Mouse (Mus musculus): ENCODE measurements at regions not wholly inside any gene's neighbourhood (a gene's known extent, or its start where the extent isn't known, plus 50 kb on each side); places are given as distances from the start of the nearest gene placed in this dataset.

DNA sequence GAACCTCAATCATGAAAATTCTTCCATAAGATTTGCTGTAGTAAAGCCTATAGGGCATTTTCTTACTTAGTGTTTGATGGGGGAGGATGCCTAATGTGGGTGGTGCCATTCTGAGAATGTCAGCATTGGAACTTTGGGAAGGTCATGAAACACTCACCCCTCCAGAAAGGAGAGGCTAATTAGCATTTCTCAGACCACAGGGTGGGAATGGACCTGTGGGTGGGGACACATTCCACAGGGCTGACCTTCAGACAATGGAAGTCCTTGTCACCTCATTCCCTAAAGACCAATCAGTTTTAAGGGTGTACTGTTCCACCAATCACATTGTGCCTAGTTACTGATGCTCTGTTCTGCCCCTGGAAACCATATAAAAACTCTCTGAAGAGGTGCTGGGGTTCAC is 541.5 kb upstream of the Nbea start:
- H3K36me3 ChIP-seq (ENCODE audit: control insufficient read depth, insufficient read depth, low read length): no peaks in the 10 kb centered on the region
- no peaks in the 10 kb centered on the region for H3K4me1 ChIP-seq (ENCODE audit: control insufficient read depth, insufficient read depth, low read depth, low read length)
- no peak overlapping the region for H3K9ac ChIP-seq (ENCODE audit: low read depth, low read length)
- H3K9me3 ChIP-seq (ENCODE audit: control insufficient read depth, low read length): no peaks in the 10 kb centered on the region
- H3K4me3 ChIP-seq (ENCODE audit: low read length): no peak overlapping the region
- no peak overlapping the region for H3K27ac ChIP-seq (ENCODE audit: low read depth, low read length)
- H3K4me2 ChIP-seq (ENCODE audit: low read length): no peak overlapping the region
- H3K27me3 ChIP-seq (replicated peaks; ENCODE audit: control insufficient read depth, insufficient read depth, low read length): no peaks in the 10 kb centered on the region
- ATAC-seq: no peak

DNA sequence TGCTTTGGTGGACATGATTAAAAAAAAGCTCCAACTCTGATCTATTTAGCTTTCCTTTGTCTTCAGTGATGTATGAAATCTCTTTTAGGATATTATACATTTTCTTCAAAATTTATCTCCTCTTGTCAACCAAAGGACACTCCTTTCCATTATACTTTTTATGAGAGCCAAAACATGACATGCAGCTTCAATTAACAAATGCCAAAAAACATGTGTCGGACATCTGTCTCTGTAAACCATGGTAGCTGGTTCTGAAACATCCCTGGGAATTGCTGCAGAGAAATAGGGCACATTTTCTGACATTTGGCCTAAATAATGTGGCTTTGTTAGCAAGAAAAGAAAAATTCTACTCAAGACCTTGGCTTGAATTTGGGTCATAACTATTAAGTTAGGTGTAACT is 524.8 kb upstream of the Nbea start:
- H3K4me1 ChIP-seq (ENCODE audit: control insufficient read depth, insufficient read depth, low read depth, low read length): no peaks in the 10 kb centered on the region
- H3K27me3 ChIP-seq (replicated peaks; ENCODE audit: control insufficient read depth, insufficient read depth, low read length): no peaks in the 10 kb centered on the region
- H3K27ac ChIP-seq (ENCODE audit: low read depth, low read length): no peak overlapping the region
- H3K9ac ChIP-seq (ENCODE audit: low read depth, low read length): no peak overlapping the region
- WGBS: 60% methylated on average over 1 of the region's 1 CpGs
- ATAC-seq: no peak
- no peak overlapping the region for H3K4me2 ChIP-seq (ENCODE audit: low read length)
- no peaks in the 10 kb centered on the region for H3K36me3 ChIP-seq (ENCODE audit: control insufficient read depth, insufficient read depth, low read length)
- no peaks in the 10 kb centered on the region for H3K9me3 ChIP-seq (ENCODE audit: control insufficient read depth, low read length)
- no peak overlapping the region for H3K4me3 ChIP-seq (ENCODE audit: low read length)

DNA sequence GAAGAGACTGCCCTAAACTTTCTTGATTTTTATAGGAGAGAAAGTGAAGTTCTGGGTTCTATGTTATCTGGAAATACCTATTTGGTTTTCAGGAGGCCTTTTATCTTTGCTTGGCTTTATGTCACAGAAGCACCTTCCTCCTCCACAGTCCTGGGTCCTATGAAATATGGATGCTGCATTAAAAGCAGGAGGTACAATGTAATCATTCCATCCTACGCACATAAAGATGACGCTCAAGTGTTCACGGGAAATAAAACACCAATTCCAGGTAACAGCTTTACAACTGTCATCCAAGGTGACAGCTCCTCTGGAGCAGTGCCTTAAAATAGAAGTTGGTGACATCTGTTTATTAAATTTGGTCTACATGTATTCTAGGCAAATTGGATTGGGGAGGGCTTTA is 523.8 kb upstream of the Nbea start:
- Histone ChIP-seq H3K4me1 (ENCODE audit: control insufficient read depth, insufficient read depth, low read depth, low read length) (no peaks in the 10 kb centered on the region), H3K27ac (ENCODE audit: low read depth, low read length) (no peak overlapping the region), H3K4me2 (ENCODE audit: low read length) (no peak overlapping the region), H3K9ac (ENCODE audit: low read depth, low read length) (no peak overlapping the region), H3K9me3 (ENCODE audit: control insufficient read depth, low read length) (no peaks in the 10 kb centered on the region), H3K27me3 (replicated peaks; ENCODE audit: control insufficient read depth, insufficient read depth, low read length) (no peaks in the 10 kb centered on the region), H3K4me3 (ENCODE audit: low read length) (no peak overlapping the region), H3K36me3 (ENCODE audit: control insufficient read depth, insufficient read depth, low read length) (no peaks in the 10 kb centered on the region)
- 67% methylated on average over 3 of the region's 3 CpGs for WGBS
- peak; percentile 42; the same call in 1 of the 2 replicates for ATAC-seq

DNA sequence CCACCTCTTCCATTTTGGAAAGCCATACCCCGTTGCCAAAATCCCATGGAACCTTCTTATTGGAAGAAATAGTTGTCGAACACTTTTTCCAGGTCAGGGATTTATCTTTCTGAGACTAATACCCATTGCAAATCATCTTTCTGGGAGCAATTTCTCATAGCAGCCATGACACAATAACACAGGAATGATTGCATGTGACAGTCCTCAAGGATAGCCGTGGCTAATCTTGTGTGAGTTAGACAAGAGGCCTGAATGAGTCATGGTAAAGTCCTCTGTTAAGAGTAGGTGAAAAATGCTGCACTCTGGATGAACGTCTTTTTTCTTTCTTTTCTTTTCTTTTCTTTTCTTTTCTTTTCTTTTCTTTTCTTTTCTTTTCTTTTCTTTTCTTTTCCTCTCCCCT is 522.5 kb upstream of the Nbea start:
- H3K9me3 ChIP-seq (ENCODE audit: control insufficient read depth, low read length): no peaks in the 10 kb centered on the region
- no peaks in the 10 kb centered on the region for H3K27me3 ChIP-seq (replicated peaks; ENCODE audit: control insufficient read depth, insufficient read depth, low read length)
- H3K4me1 ChIP-seq (ENCODE audit: control insufficient read depth, insufficient read depth, low read depth, low read length): no peaks in the 10 kb centered on the region
- no peak overlapping the region for H3K4me2 ChIP-seq (ENCODE audit: low read length)
- ATAC-seq: no peak
- no peak overlapping the region for H3K4me3 ChIP-seq (ENCODE audit: low read length)
- 65% methylated on average over 4 of the region's 4 CpGs for WGBS
- no peak overlapping the region for H3K27ac ChIP-seq (ENCODE audit: low read depth, low read length)
- no peaks in the 10 kb centered on the region for H3K36me3 ChIP-seq (ENCODE audit: control insufficient read depth, insufficient read depth, low read length)
- no peak overlapping the region for H3K9ac ChIP-seq (ENCODE audit: low read depth, low read length)

DNA sequence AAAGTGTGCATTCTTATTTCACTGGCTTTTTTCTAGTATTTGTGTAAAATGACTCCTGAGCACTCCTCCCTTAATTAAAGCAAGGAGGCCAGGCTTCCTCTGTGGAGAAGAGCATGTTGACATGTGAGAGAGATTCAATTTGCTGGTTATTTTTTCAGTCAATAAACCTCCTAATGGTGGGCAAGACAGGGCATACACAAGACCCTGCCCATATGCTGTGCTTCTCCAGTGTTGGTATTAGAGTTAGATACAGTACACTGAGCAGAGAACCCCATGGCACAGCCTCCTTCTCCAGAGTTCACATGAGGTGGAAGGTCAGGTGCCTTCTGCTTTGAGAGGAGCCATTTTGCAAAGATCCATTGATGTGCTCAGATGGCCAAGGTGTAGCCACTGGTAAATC is 515.4 kb upstream of the Nbea start:
- Histone ChIP-seq H3K9ac (ENCODE audit: low read depth, low read length) (no peak overlapping the region), H3K36me3 (ENCODE audit: control insufficient read depth, insufficient read depth, low read length) (no peaks in the 10 kb centered on the region), H3K4me1 (ENCODE audit: control insufficient read depth, insufficient read depth, low read depth, low read length) (peaks cover 6% of the 10 kb centered on the region), H3K4me3 (ENCODE audit: low read length) (no peak overlapping the region), H3K27me3 (replicated peaks; ENCODE audit: control insufficient read depth, insufficient read depth, low read length) (no peaks in the 10 kb centered on the region), H3K27ac (ENCODE audit: low read depth, low read length) (no peak overlapping the region), H3K9me3 (ENCODE audit: control insufficient read depth, low read length) (no peaks in the 10 kb centered on the region), H3K4me2 (ENCODE audit: low read length) (no peak overlapping the region)
- ATAC-seq: no peak

DNA sequence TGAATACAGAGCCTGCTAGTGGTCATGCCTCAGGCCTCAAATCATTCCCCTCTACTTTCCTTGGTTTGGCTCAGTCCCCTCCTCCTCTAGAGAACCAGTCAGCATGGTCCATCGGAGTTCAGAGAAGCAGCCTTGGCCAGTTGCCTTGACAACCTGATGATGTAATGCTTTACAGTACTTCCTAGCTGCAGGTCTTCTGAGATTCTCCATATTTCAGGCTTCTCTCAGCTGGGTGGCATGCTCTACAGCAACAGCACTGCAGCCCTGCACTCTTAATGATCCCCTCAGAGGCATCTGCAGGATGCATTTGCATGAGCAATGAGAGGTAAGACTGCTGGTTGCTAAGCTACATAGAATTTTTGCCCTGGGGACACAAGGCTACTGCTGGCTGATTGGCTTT is 514.7 kb upstream of the Nbea start:
- WGBS: 0% methylated on average over 1 of the region's 1 CpGs
- ATAC-seq: peak; percentile 96
- Histone ChIP-seq H3K9me3 (ENCODE audit: control insufficient read depth, low read length) (no peaks in the 10 kb centered on the region), H3K36me3 (ENCODE audit: control insufficient read depth, insufficient read depth, low read length) (no peaks in the 10 kb centered on the region), H3K4me3 (ENCODE audit: low read length) (no peak overlapping the region), H3K27ac (ENCODE audit: low read depth, low read length) (peak overlapping the region; percentile 66), H3K9ac (ENCODE audit: low read depth, low read length) (no peak overlapping the region), H3K27me3 (replicated peaks; ENCODE audit: control insufficient read depth, insufficient read depth, low read length) (no peaks in the 10 kb centered on the region), H3K4me2 (ENCODE audit: low read length) (peak overlapping the region; percentile 3; the same call in 1 of the 2 replicates), H3K4me1 (ENCODE audit: control insufficient read depth, insufficient read depth, low read depth, low read length) (peaks cover 6% of the 10 kb centered on the region)

DNA sequence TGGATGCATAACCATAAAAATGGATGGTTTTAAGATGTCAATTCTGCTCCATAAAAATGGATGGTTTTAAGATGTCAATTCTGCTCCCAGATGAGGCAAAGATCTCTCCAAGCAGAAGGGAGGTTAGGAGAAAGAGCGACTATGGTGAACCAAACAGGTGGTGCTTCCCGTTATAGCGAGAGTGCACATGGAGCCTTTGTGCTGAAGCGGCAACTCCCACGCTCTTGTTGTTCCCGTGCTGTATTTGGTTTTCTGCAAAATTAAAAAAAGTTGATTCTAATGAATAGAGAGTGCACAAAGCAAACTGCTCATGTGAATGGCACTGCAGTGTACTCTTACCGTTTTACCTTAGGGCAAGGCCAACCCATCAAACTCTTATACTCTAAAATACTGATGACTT is 497.5 kb upstream of the Nbea start:
- WGBS: 94% methylated on average over 7 of the region's 7 CpGs
- Histone ChIP-seq H3K27ac (ENCODE audit: low read depth, low read length) (no peak overlapping the region), H3K36me3 (ENCODE audit: control insufficient read depth, insufficient read depth, low read length) (no peaks in the 10 kb centered on the region), H3K9me3 (ENCODE audit: control insufficient read depth, low read length) (no peaks in the 10 kb centered on the region), H3K4me1 (ENCODE audit: control insufficient read depth, insufficient read depth, low read depth, low read length) (no peaks in the 10 kb centered on the region), H3K4me2 (ENCODE audit: low read length) (no peak overlapping the region), H3K4me3 (ENCODE audit: low read length) (no peak overlapping the region), H3K27me3 (replicated peaks; ENCODE audit: control insufficient read depth, insufficient read depth, low read length) (no peaks in the 10 kb centered on the region), H3K9ac (ENCODE audit: low read depth, low read length) (no peak overlapping the region)
- no peak for ATAC-seq

DNA sequence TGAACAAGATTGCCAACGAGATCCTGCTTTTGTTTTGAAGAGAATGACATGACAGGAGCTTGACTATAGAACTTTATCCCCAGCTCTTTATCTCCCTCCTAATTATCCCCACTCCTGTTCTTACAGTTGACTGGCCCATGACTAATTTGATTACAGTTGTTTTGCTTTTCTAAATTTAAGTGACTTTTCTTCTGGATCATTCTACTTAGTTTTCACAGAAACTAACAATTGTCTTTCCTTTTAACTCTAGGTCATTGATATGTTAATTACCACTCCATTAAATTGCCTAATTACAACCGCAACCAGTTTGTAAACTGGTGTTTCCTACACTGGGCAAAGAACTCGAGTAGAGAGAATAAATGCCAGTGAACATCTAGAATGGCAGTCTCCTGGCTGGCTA is 485.3 kb upstream of the Nbea start:
- no peak overlapping the region for H3K4me3 ChIP-seq (ENCODE audit: low read length)
- H3K4me1 ChIP-seq (ENCODE audit: control insufficient read depth, insufficient read depth, low read depth, low read length): no peaks in the 10 kb centered on the region
- 14% methylated on average over 3 of the region's 3 CpGs for WGBS
- ATAC-seq: peak; percentile 84
- H3K27ac ChIP-seq (ENCODE audit: low read depth, low read length): no peak overlapping the region
- H3K9me3 ChIP-seq (ENCODE audit: control insufficient read depth, low read length): no peaks in the 10 kb centered on the region
- no peaks in the 10 kb centered on the region for H3K27me3 ChIP-seq (replicated peaks; ENCODE audit: control insufficient read depth, insufficient read depth, low read length)
- no peak overlapping the region for H3K4me2 ChIP-seq (ENCODE audit: low read length)
- no peaks in the 10 kb centered on the region for H3K36me3 ChIP-seq (ENCODE audit: control insufficient read depth, insufficient read depth, low read length)
- no peak overlapping the region for H3K9ac ChIP-seq (ENCODE audit: low read depth, low read length)

DNA sequence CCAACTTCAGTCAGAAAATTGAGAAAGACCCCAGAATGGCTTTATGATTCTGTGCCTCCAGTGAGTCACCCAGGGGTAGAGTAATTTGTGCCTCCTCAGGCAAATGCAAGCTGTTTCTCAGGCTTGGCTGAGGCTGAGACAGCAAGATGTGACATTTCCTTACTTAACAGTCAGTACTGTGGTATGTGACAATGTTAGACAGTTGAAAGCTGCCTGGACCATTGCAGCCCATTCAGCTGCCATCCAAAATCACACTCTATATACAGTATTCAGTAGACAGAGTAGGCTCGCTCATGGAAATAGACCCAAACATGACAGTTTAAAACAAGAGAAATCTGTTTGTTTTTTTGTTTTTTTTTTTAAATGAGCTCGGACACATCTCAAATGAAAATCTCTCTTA is 477.1 kb upstream of the Nbea start:
- Histone ChIP-seq H3K4me2 (ENCODE audit: low read length) (no peak overlapping the region), H3K36me3 (ENCODE audit: control insufficient read depth, insufficient read depth, low read length) (no peaks in the 10 kb centered on the region), H3K4me3 (ENCODE audit: low read length) (no peak overlapping the region), H3K4me1 (ENCODE audit: control insufficient read depth, insufficient read depth, low read depth, low read length) (no peaks in the 10 kb centered on the region), H3K9me3 (ENCODE audit: control insufficient read depth, low read length) (no peaks in the 10 kb centered on the region), H3K9ac (ENCODE audit: low read depth, low read length) (no peak overlapping the region), H3K27ac (ENCODE audit: low read depth, low read length) (no peak overlapping the region), H3K27me3 (replicated peaks; ENCODE audit: control insufficient read depth, insufficient read depth, low read length) (no peaks in the 10 kb centered on the region)
- ATAC-seq: no peak
- WGBS: 94% methylated on average over 2 of the region's 2 CpGs

DNA sequence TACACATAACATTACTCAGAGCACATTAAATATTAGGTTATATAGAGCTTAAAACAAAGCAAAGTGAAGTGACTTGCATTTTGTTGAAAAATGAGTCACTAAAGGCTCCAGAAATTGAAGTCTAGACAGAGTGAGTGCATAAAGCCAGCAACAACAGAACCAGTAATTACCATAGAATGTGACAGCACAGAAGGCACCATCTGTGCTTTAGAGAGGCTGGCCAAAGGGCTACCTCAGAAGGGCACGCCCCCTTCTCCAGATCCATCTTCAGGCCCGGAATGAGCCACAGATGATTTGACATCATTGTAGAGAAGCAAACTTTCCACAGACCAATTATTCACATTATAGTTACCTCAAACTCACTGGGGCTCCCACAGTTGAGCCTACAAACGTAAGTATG is 463.8 kb upstream of the Nbea start:
- Histone ChIP-seq H3K4me3 (ENCODE audit: low read length) (no peak overlapping the region), H3K27ac (ENCODE audit: low read depth, low read length) (no peak overlapping the region), H3K27me3 (replicated peaks; ENCODE audit: control insufficient read depth, insufficient read depth, low read length) (no peaks in the 10 kb centered on the region), H3K4me1 (ENCODE audit: control insufficient read depth, insufficient read depth, low read depth, low read length) (no peaks in the 10 kb centered on the region), H3K9ac (ENCODE audit: low read depth, low read length) (no peak overlapping the region), H3K9me3 (ENCODE audit: control insufficient read depth, low read length) (no peaks in the 10 kb centered on the region), H3K4me2 (ENCODE audit: low read length) (no peak overlapping the region), H3K36me3 (ENCODE audit: control insufficient read depth, insufficient read depth, low read length) (no peaks in the 10 kb centered on the region)
- WGBS: 71% methylated on average over 3 of the region's 3 CpGs
- ATAC-seq: no peak

All from hindbrain, embryonic 16.5 days (tissue).